Mouse (Mus musculus): ENCODE data around the gene Usp37. TPM values are rescaled to one million over a fixed set of nuclear protein-coding genes. Genes with fewer than 3 reads are reported as not detected.

The Usp37 gene
- polyA plus RNA-seq, 1 experiment, result 52.1 TPM

- Histone ChIP-seq H3K9ac (ENCODE audit: low read depth, poor library complexity, severe bottlenecking) (no peak overlapping the region), H3K9me3 (replicated peaks; ENCODE audit: control insufficient read depth, insufficient read depth, low read length, poor library complexity, severe bottlenecking) (no peaks in the 10 kb centered on the region), H3K36me3 (ENCODE audit: control insufficient read depth, insufficient read depth, low read length, poor library complexity, severe bottlenecking) (no peaks in the 10 kb centered on the region), H3K4me1 (ENCODE audit: control insufficient read depth, insufficient read depth, low read length) (no peaks in the 10 kb centered on the region), H3K27ac (ENCODE audit: insufficient read depth, low read length) (no peak overlapping the region), H3K27me3 (ENCODE audit: control insufficient read depth, insufficient read depth, low read length, poor library complexity, severe bottlenecking) (no peaks in the 10 kb centered on the region), H3K4me3 (ENCODE audit: low read depth, low read length) (no peak overlapping the region)
- TF ChIP-seq CTCF (IDR thresholded peaks at IDR 0.05; ENCODE audit: low read depth, low read length) (no peak), POLR2A (IDR thresholded peaks at IDR 0.05; ENCODE audit: insufficient read depth, low read length) (no peak), EP300 (IDR thresholded peaks at IDR 0.05; ENCODE audit: insufficient read depth, low read depth, low read length) (no peak)
These were observed 118.2 kb downstream of the Usp37 start for GRCm38 (mm10) chr1:74425845-74426244.

GRCm38 (mm10) chr1:74423147-74423546, 120.9 kb downstream of the Usp37 start:
- TF ChIP-seq EP300 (IDR thresholded peaks at IDR 0.05; ENCODE audit: insufficient read depth, low read depth, low read length), result no peak
- no peak for TF ChIP-seq POLR2A (IDR thresholded peaks at IDR 0.05; ENCODE audit: insufficient read depth, low read length)
- no peak for TF ChIP-seq CTCF (IDR thresholded peaks at IDR 0.05; ENCODE audit: low read depth, low read length)
- peaks cover 5% of the 10 kb centered on the region for H3K4me1 ChIP-seq (ENCODE audit: control insufficient read depth, insufficient read depth, low read length)
- no peaks in the 10 kb centered on the region for H3K36me3 ChIP-seq (ENCODE audit: control insufficient read depth, insufficient read depth, low read length, poor library complexity, severe bottlenecking)
- no peak overlapping the region for H3K9ac ChIP-seq (ENCODE audit: low read depth, poor library complexity, severe bottlenecking)
- no peaks in the 10 kb centered on the region for H3K9me3 ChIP-seq (replicated peaks; ENCODE audit: control insufficient read depth, insufficient read depth, low read length, poor library complexity, severe bottlenecking)
- no peaks in the 10 kb centered on the region for H3K27me3 ChIP-seq (ENCODE audit: control insufficient read depth, insufficient read depth, low read length, poor library complexity, severe bottlenecking)
- H3K4me3 ChIP-seq (ENCODE audit: low read depth, low read length), result no peak overlapping the region
- no peak overlapping the region for H3K27ac ChIP-seq (ENCODE audit: insufficient read depth, low read length)

- H3K4me3 ChIP-seq (ENCODE audit: low read depth, low read length), result peak overlapping the region; percentile 4
- no peaks in the 10 kb centered on the region for H3K36me3 ChIP-seq (ENCODE audit: control insufficient read depth, insufficient read depth, low read length, poor library complexity, severe bottlenecking)
- peaks cover 6% of the 10 kb centered on the region for H3K4me1 ChIP-seq (ENCODE audit: control insufficient read depth, insufficient read depth, low read length)
- no peaks in the 10 kb centered on the region for H3K9me3 ChIP-seq (replicated peaks; ENCODE audit: control insufficient read depth, insufficient read depth, low read length, poor library complexity, severe bottlenecking)
- no peaks in the 10 kb centered on the region for H3K27me3 ChIP-seq (ENCODE audit: control insufficient read depth, insufficient read depth, low read length, poor library complexity, severe bottlenecking)
- no peak overlapping the region for H3K9ac ChIP-seq (ENCODE audit: low read depth, poor library complexity, severe bottlenecking)
- no peak overlapping the region for H3K27ac ChIP-seq (ENCODE audit: insufficient read depth, low read length)
- no peak for TF ChIP-seq POLR2A (IDR thresholded peaks at IDR 0.05; ENCODE audit: insufficient read depth, low read length)
- TF ChIP-seq EP300 (IDR thresholded peaks at IDR 0.05; ENCODE audit: insufficient read depth, low read depth, low read length), result no peak
- TF ChIP-seq CTCF (IDR thresholded peaks at IDR 0.05; ENCODE audit: low read depth, low read length), result no peak
These were observed 124.7 kb downstream of the Usp37 start for GRCm38 (mm10) chr1:74419440-74419794.

GRCm38 (mm10) chr1:74418747-74419439, 125.2 kb downstream of the Usp37 start:
- TF ChIP-seq CTCF (IDR thresholded peaks at IDR 0.05; ENCODE audit: low read depth, low read length) (no peak), POLR2A (IDR thresholded peaks at IDR 0.05; ENCODE audit: insufficient read depth, low read length) (no peak), EP300 (IDR thresholded peaks at IDR 0.05; ENCODE audit: insufficient read depth, low read depth, low read length) (no peak)
- Histone ChIP-seq H3K9me3 (replicated peaks; ENCODE audit: control insufficient read depth, insufficient read depth, low read length, poor library complexity, severe bottlenecking) (no peaks in the 10 kb centered on the region), H3K36me3 (ENCODE audit: control insufficient read depth, insufficient read depth, low read length, poor library complexity, severe bottlenecking) (no peaks in the 10 kb centered on the region), H3K27me3 (ENCODE audit: control insufficient read depth, insufficient read depth, low read length, poor library complexity, severe bottlenecking) (no peaks in the 10 kb centered on the region), H3K4me1 (ENCODE audit: control insufficient read depth, insufficient read depth, low read length) (peaks cover 6% of the 10 kb centered on the region), H3K9ac (ENCODE audit: low read depth, poor library complexity, severe bottlenecking) (no peak overlapping the region), H3K27ac (ENCODE audit: insufficient read depth, low read length) (no peak overlapping the region), H3K4me3 (ENCODE audit: low read depth, low read length) (peak overlapping the region; percentile 4)

- H3K4me3 ChIP-seq (ENCODE audit: low read depth, low read length), result no peak overlapping the region
- 0 out of 2 replicates have a peak, but pooled peaks cover under 1% of the 10 kb centered on the region for H3K27me3 ChIP-seq (ENCODE audit: control insufficient read depth, insufficient read depth, low read length, poor library complexity, severe bottlenecking)
- no peaks in the 10 kb centered on the region for H3K36me3 ChIP-seq (ENCODE audit: control insufficient read depth, insufficient read depth, low read length, poor library complexity, severe bottlenecking)
- no peaks in the 10 kb centered on the region for H3K9me3 ChIP-seq (replicated peaks; ENCODE audit: control insufficient read depth, insufficient read depth, low read length, poor library complexity, severe bottlenecking)
- H3K27ac ChIP-seq (ENCODE audit: insufficient read depth, low read length), result no peak overlapping the region
- TF ChIP-seq CTCF (IDR thresholded peaks at IDR 0.05; ENCODE audit: low read depth, low read length) (no peak), POLR2A (IDR thresholded peaks at IDR 0.05; ENCODE audit: insufficient read depth, low read length) (no peak), EP300 (IDR thresholded peaks at IDR 0.05; ENCODE audit: insufficient read depth, low read depth, low read length) (no peak)
- H3K4me1 ChIP-seq (ENCODE audit: control insufficient read depth, insufficient read depth, low read length), result peaks cover 6% of the 10 kb centered on the region
- no peak overlapping the region for H3K9ac ChIP-seq (ENCODE audit: low read depth, poor library complexity, severe bottlenecking)
These were observed 128.9 kb downstream of the Usp37 start for GRCm38 (mm10) chr1:74415143-74415542.

- H3K27ac ChIP-seq (ENCODE audit: insufficient read depth, low read length), result no peak overlapping the region
- no peaks in the 10 kb centered on the region for H3K9me3 ChIP-seq (replicated peaks; ENCODE audit: control insufficient read depth, insufficient read depth, low read length, poor library complexity, severe bottlenecking)
- H3K4me3 ChIP-seq (ENCODE audit: low read depth, low read length), result no peak overlapping the region
- no peak overlapping the region for H3K9ac ChIP-seq (ENCODE audit: low read depth, poor library complexity, severe bottlenecking)
- H3K36me3 ChIP-seq (ENCODE audit: control insufficient read depth, insufficient read depth, low read length, poor library complexity, severe bottlenecking), result no peaks in the 10 kb centered on the region
- TF ChIP-seq POLR2A (IDR thresholded peaks at IDR 0.05; ENCODE audit: insufficient read depth, low read length), result no peak
- TF ChIP-seq CTCF (IDR thresholded peaks at IDR 0.05; ENCODE audit: low read depth, low read length), result no peak
- no peak for TF ChIP-seq EP300 (IDR thresholded peaks at IDR 0.05; ENCODE audit: insufficient read depth, low read depth, low read length)
- 0 out of 2 replicates have a peak, but pooled peaks cover 2% of the 10 kb centered on the region for H3K27me3 ChIP-seq (ENCODE audit: control insufficient read depth, insufficient read depth, low read length, poor library complexity, severe bottlenecking)
- H3K4me1 ChIP-seq (ENCODE audit: control insufficient read depth, insufficient read depth, low read length), result no peaks in the 10 kb centered on the region
These were observed 131.4 kb downstream of the Usp37 start for GRCm38 (mm10) chr1:74412711-74413110.

All from ES-Bruce4 (cell line).